Mouse (Mus musculus) intestine, postnatal 0 days (tissue): ENCODE measurements around the gene Ankrd44. TPM values are rescaled to one million over a fixed set of nuclear protein-coding genes. Genes with fewer than 3 reads are reported as not detected.
A peak's percentile ranks its signal among the peaks of the same experiment; 100 is the strongest.

Experiments used
- ATAC-seq: fragments of 200-750 bp; cut with Nextera tagmentation; 2 replicates; pipeline ENCODE4 v1.8.0; 2017; ENCODE audit warnings: mild to moderate bottlenecking, moderate TSS enrichment, moderate library complexity
- H3K27ac ChIP-seq: fragments of 300-500 bp; sonication (generic); 2 replicates; pipeline ENCODE4 v1.5.1; 2014; ENCODE audit warnings: mild to moderate bottlenecking, low read depth, low read length, moderate library complexity
- H3K27me3 ChIP-seq: fragments of 300-500 bp; sonication (generic); replicated peaks from 2 replicates; pipeline ENCODE4 v1.6.1; 2014; ENCODE audit warnings: low read length, mixed read lengths; ENCODE audit not compliant: control insufficient read depth, insufficient read depth
- H3K36me3 ChIP-seq: fragments of 300-500 bp; sonication (generic); 2 replicates; pipeline ENCODE4 v1.6.1; 2014; ENCODE audit warnings: mild to moderate bottlenecking, moderate library complexity; ENCODE audit not compliant: control insufficient read depth, insufficient read depth
- H3K4me1 ChIP-seq: fragments of 300-500 bp; sonication (generic); replicated peaks from 2 replicates; pipeline ENCODE4 v1.6.1; 2014; ENCODE audit warnings: antibody characterized with exemption, low read length, mixed read lengths; ENCODE audit not compliant: control insufficient read depth, insufficient read depth
- H3K4me2 ChIP-seq: fragments of 300-500 bp; sonication (generic); replicated peaks from 2 replicates; pipeline ENCODE4 v1.6.1; 2014; ENCODE audit warnings: low read depth, mild to moderate bottlenecking, moderate library complexity
- H3K4me3 ChIP-seq: fragments of 300-500 bp; sonication (generic); 2 replicates; pipeline ENCODE4 v1.5.1; 2014; ENCODE audit warnings: low read depth, low read length
- H3K9ac ChIP-seq: fragments of 300-500 bp; sonication (generic); 2 replicates; pipeline ENCODE4 v1.6.1; 2014; ENCODE audit warnings: mild to moderate bottlenecking, low read depth, low read length
- H3K9me3 ChIP-seq: fragments of 300-500 bp; sonication (generic); 2 replicates; pipeline ENCODE4 v1.6.1; 2016; ENCODE audit warnings: mixed run types; ENCODE audit not compliant: control insufficient read depth
- CTCF ChIP-seq: sonication (generic); IDR thresholded peaks from 2 replicates; pipeline ENCODE4 v1.5.1; 2016; ENCODE audit warnings: low read depth, mild to moderate bottlenecking, control low read depth, antibody characterized with exemption, moderate library complexity
- WGBS: fragments of 180-500 bp; shearing (Covaris S2); extraction: QIAGEN DNeasy Blood & Tissue Kit; methylation state at CpG from one replicate; pipeline ENCODE4 v1.1.7; 2014; 5-methylcytosine and 5-hydroxymethylcytosine counted together
- polyA plus RNA-seq: library from polyadenylated mRNA; unstranded; fragments of >200 nt; fragmentation: Nextera tagmentation; extraction: Ambion mirVana; gene quantifications from 2 replicates; pipeline ENCODE4 v1.2.1, GENCODE M21; 2015

Gene Ankrd44
- polyA plus RNA-seq, 1 experiment from 2014 or later: 5.5 TPM

DNA sequence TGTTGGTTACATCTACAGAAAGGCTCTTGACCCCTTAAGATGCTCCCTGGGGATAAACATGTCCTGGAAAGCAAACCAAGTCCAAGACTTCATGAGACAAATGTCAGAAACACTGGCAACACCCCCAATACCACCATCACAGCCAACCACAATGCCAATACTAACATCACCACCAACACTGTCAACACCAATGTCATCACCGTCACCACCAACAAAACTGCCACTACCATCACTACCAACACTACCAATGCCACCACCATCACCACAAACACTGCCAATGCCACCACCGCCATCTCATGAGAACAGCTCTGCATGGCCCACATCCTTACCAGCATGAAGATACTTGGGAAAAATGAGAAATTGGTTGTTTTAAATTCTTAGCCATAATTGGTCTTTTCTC is 67.3 kb downstream of the Ankrd44 start:
- Histone ChIP-seq H3K27me3 (no peaks in the 10 kb centered on the region), H3K4me3 (no peak overlapping the region), H3K9ac (no peak overlapping the region), H3K36me3 (no peaks in the 10 kb centered on the region), H3K27ac (no peak overlapping the region), H3K4me1 (no peaks in the 10 kb centered on the region), H3K4me2 (no peak overlapping the region), H3K9me3 (no peaks in the 10 kb centered on the region)
- no peak for TF ChIP-seq CTCF
- no peak for ATAC-seq
- 96% methylated on average over 2 of the region's 2 CpGs for WGBS

DNA sequence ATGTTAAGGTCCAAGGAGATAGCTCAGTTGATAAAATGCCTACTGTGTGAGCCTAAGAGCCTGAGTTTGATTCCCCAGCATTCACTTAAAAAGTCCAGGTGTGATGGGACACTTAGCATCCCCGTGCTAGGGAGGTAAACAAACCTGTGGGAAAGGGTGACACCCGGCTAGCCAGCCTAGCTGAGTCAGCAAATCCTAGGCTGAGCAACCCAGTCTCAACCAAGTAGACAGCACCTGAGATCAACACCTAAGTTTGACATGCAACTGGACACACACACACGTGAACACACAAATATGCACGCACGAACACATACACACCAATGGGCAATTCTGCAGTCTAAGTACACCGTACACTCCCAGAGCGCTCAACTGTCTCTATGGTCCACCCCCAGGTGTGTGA is 69.7 kb downstream of the Ankrd44 start:
- H3K4me1 ChIP-seq: no peaks in the 10 kb centered on the region
- no peak for TF ChIP-seq CTCF
- H3K4me2 ChIP-seq: no peak overlapping the region
- H3K27me3 ChIP-seq: no peaks in the 10 kb centered on the region
- ATAC-seq: no peak
- H3K36me3 ChIP-seq: no peaks in the 10 kb centered on the region
- no peak overlapping the region for H3K4me3 ChIP-seq
- 88% methylated on average over 7 of the region's 7 CpGs for WGBS
- no peak overlapping the region for H3K9ac ChIP-seq
- H3K27ac ChIP-seq: no peak overlapping the region
- no peaks in the 10 kb centered on the region for H3K9me3 ChIP-seq

DNA sequence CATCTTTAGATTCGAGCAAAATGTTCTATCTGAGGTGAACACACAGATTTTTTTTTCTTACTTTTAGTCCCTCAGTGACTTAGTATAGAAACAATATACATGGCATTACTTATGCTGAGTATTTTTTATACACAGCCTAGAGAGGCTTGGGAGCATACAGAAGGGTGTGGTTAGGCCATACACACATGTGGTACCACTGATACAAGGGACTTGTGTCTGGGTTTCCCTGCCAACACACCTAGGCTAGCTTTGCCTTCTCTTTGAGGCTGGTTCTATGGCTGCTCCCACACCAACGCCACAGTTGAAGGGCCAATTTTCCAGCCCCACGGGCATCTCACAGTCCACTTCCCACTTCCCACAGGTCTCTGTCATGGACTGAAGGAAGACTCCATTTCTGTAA is 70.2 kb downstream of the Ankrd44 start:
- no peaks in the 10 kb centered on the region for H3K4me1 ChIP-seq
- no peak overlapping the region for H3K4me2 ChIP-seq
- H3K9me3 ChIP-seq: no peaks in the 10 kb centered on the region
- no peak overlapping the region for H3K4me3 ChIP-seq
- no peak for TF ChIP-seq CTCF
- no peak overlapping the region for H3K9ac ChIP-seq
- H3K27ac ChIP-seq: no peak overlapping the region
- no peaks in the 10 kb centered on the region for H3K36me3 ChIP-seq
- no peak for ATAC-seq
- no peaks in the 10 kb centered on the region for H3K27me3 ChIP-seq
- WGBS: 83% methylated on average over 3 of the region's 3 CpGs

DNA sequence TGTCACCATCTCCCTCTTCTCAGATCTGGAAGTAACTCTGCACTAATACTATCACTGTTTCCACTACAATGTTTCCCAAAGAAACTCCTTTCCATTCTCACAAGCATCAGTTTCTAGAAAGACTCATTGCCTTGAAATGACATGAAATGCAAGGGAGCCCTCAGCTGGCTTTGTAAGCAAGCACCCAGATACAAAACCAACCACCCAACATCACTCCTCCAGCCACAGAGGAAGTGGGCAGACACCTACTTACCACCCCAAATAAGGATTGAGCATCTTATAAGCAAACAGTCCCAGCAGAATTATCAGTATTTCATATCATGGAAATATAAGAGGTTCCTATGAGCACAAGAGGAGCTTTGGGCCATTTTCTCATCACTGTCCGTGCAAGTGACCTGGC is 71.8 kb downstream of the Ankrd44 start:
- TF ChIP-seq CTCF: no peak
- no peak overlapping the region for H3K27ac ChIP-seq
- H3K36me3 ChIP-seq: no peaks in the 10 kb centered on the region
- no peaks in the 10 kb centered on the region for H3K4me1 ChIP-seq
- no peak overlapping the region for H3K4me3 ChIP-seq
- no peak overlapping the region for H3K9ac ChIP-seq
- WGBS: 95% methylated on average over 1 of the region's 1 CpGs
- no peak overlapping the region for H3K4me2 ChIP-seq
- ATAC-seq: no peak
- no peaks in the 10 kb centered on the region for H3K27me3 ChIP-seq
- H3K9me3 ChIP-seq: no peaks in the 10 kb centered on the region

DNA sequence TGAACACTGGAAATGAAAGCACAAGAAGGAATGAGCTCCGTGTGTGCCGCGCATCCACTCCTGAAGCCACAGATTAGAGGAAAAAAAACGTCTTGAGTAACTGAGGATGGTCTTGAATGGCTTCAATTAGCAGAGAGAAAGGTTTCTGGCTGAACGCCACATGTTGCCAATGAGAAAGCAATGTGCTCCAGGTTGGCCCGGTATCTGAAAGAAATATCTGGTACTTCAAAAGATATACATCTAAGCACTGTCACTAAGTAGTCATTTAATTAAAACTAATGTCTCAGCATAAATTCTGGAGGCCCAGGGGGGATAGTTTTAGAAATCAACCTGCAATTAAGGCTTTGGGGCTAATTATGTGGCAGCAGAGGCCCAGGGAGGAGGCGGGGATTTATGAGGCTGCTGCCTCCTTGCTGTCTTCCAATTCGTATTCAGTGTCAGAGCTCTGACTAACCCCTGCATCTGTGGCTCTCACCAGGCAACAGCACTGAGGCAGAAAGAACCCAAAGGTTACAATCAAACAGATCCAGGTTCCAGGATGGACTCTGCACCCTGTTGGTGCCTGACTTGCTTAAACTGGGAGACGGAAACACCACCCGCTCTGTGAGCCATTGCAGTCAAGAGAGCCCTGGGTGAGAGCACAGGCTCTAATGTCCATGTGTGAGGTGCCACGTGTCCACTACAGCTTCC is 72.7 kb downstream of the Ankrd44 start:
- no peaks in the 10 kb centered on the region for H3K36me3 ChIP-seq
- no peaks in the 10 kb centered on the region for H3K27me3 ChIP-seq
- H3K4me3 ChIP-seq: no peak overlapping the region
- ATAC-seq: peak; percentile 59
- no peak overlapping the region for H3K9ac ChIP-seq
- no peak overlapping the region for H3K27ac ChIP-seq
- no peak for TF ChIP-seq CTCF
- no peaks in the 10 kb centered on the region for H3K4me1 ChIP-seq
- no peak overlapping the region for H3K4me2 ChIP-seq
- H3K9me3 ChIP-seq: no peaks in the 10 kb centered on the region
- 70% methylated on average over 11 of the region's 11 CpGs for whole genome bisulfite sequencing

DNA sequence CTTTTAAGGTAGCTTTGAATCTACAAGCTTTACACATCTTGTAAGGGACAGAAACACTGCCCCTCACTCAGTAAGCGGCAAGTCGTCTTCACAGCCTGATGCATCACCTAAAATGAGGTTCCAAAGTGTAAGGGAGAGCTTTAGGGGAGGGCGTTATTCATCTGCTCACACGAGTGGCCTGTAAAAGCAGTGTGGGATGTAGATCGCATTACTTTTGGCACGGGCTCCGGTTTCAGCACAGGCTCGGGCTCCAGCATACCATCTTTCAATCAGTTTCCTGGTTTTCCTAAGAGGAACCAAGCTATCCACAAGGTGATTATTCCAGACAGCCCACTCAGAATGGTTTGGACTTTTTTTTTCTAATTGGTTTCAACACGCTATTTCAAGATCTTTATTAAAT is 74.6 kb downstream of the Ankrd44 start:
- no peaks in the 10 kb centered on the region for H3K9me3 ChIP-seq
- H3K4me2 ChIP-seq: no peak overlapping the region
- H3K36me3 ChIP-seq: no peaks in the 10 kb centered on the region
- H3K4me3 ChIP-seq: no peak overlapping the region
- no peak for ATAC-seq
- no peak for TF ChIP-seq CTCF
- no peak overlapping the region for H3K27ac ChIP-seq
- H3K9ac ChIP-seq: no peak overlapping the region
- no peaks in the 10 kb centered on the region for H3K4me1 ChIP-seq
- 70% methylated on average over 9 of the region's 9 CpGs for WGBS
- H3K27me3 ChIP-seq: no peaks in the 10 kb centered on the region

DNA sequence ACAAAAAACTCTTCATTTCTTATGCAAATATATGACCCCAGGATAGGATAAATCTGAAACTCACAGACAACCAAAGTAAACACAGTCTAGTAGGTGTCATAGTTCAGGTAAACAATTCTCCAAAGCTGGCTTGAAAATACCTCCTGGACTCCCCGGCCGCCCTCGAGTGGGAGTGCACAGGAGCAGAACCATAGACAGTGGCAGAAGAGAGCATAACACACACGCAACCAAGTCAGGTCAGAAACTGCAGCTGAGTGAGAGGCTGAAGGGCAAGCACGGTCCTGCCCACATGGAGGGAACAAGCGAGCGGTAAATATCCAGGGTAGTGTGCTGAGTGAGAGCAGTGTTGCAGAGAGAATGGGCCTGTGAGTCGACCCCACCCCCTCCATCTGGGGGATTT is 76.1 kb downstream of the Ankrd44 start:
- TF ChIP-seq CTCF: no peak
- ATAC-seq: no peak
- H3K4me2 ChIP-seq: no peak overlapping the region

More for the DNA sequence above, 76.1 kb downstream of the Ankrd44 start:
- Histone ChIP-seq H3K9me3 (no peaks in the 10 kb centered on the region), H3K27ac (no peak overlapping the region), H3K4me1 (no peaks in the 10 kb centered on the region), H3K27me3 (no peaks in the 10 kb centered on the region), H3K9ac (no peak overlapping the region), H3K36me3 (no peaks in the 10 kb centered on the region), H3K4me3 (no peak overlapping the region)
- WGBS: 49% methylated on average over 8 of the region's 8 CpGs
